Mouse (Mus musculus) liver, postnatal 0 days (tissue): ENCODE measurements around the gene Pcsk6.

Source experiments
- CTCF ChIP-seq: sonication (generic); IDR thresholded peaks from 2 replicates; pipeline ENCODE4 v1.5.1; 2016; ENCODE audit warnings: antibody characterized with exemption, low read depth
- EP300 ChIP-seq: IDR thresholded peaks from 2 replicates; pipeline ENCODE4 v1.6.1; 2016; ENCODE audit warnings: antibody characterized with exemption, low read depth, mild to moderate bottlenecking

DNA sequence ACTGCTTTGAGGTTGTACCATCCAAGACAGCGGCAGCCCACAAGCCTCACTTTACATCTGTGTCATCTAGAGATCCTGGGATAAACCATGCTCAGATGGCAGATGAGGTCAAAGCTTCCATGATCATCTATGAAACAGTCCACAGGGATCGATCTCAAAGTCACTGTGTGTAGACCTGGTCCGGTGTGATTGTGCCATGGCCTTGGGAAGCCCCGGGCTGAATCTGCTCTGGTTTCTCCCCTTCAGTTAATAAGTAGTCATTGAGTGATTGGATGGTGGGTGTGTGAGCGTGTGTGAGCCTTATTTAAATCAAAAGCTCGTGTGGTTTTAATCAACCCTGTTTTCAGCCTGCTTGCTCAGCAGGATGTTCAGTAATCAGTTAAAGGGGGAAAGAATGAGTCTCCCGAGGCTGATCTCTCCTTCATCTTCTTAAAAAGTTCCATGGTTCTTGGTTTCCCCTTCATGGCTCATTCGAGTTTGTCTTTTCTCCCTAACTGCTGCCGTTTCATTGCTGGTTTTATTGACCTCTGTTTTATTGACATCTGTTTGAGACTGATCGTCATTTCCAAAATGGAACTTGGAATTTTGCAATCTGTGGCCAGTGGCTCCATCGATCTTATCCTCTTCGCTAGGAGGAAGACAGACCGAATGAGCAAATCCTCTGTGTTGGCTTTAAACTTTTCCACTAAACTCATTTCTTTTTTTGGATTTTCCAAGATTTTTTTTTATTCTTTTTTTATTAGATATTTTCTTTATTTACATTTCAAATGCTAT, 142.5 kb downstream of the Pcsk6 start:
- no peak for TF ChIP-seq CTCF
- TF ChIP-seq EP300, result 0 out of 2 replicates have a peak, but pooled peaks have one; percentile 16
